Mouse (Mus musculus): ENCODE results near the gene Rxra.

DNA sequence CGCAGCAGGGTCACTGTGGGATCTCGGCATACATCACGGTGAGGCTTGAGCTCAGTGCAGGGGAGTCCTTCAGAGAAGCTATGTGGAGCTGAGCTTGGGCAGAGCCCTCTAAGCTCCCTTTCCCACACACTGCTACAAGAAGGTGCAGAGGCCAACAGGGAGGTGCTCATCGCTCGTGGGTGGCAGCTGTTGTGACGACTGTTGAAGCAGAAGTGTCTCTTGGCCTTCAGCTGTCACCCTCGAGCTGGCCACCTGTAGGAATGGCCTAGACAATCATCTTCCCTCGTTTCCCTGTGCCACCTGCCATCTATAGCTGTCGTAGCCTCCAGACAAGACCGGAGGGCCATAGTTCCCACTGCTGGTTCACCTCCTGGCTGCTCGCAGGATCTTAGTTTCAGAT is 72.7 kb downstream of the Rxra start:
- TF ChIP-seq CTCF (IDR thresholded peaks at IDR 0.05; ENCODE audit: borderline replicate concordance, insufficient read depth, low read depth, low read length) (no peak), POLR2A (IDR thresholded peaks at IDR 0.05; ENCODE audit: borderline replicate concordance, insufficient read depth, low read length) (no peak)

Measured in cerebellum, adult 2 months (tissue).